Mouse (Mus musculus): ENCODE measurements around the gene Rbm18. TPM values are rescaled to one million over a fixed set of nuclear protein-coding genes. Genes with fewer than 3 reads are reported as not detected.

The Rbm18 gene
- polyA plus RNA-seq, 1 experiment from 2014 or later: 38.4 TPM

DNA sequence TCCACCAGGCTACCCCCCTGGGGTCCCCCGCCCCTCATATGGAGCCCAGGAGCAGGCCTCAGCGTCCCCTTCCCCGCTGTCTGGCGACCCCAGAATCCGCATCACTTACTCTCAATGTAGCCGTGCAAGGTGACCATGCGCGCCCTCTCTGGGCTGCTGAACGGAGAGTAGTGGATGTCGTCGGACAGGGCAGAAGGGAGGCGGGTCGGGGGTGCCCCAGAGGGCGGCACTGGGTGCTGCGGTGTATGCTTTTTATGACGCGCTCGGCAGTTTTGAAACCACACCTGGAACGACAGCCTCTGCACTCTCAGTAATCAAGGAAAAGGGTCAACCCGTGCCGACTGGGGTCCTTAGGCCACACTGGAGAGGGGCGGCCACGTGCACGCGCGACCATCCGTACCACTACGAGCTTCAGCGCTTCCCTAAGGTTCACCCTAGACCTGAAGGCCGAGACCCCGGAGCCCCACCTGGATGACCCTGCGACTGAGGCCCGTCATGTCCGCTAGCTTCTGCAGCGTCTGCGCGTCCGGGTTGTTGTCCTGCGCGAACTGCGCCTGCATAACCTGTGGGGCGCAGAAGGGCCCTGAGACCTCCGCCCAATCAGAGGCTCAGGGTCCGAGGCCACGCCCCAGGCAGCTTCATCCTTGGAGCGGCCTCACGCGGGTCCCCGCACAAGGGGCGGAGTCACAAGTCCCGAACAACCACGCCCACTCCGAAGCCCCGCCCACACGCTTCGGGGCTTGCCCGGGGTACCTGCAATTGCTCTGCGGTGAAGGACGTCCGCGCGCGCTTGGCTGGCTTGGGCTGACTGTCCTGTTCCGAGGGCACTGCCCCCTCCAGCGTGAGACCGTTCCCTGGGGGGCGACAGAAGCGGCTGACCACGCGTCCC lies 45.5 kb downstream of the Rbm18 start:
- Histone ChIP-seq H3K27ac (ENCODE audit: low read depth, low read length) (no peak overlapping the region), H3K9me3 (ENCODE audit: control insufficient read depth, low read length) (no peaks in the 10 kb centered on the region), H3K9ac (ENCODE audit: low read depth, low read length) (no peak overlapping the region), H3K4me2 (peak overlapping the region; percentile 94), H3K27me3 (replicated peaks; ENCODE audit: control insufficient read depth, insufficient read depth, low read length) (peaks cover 99% of the 10 kb centered on the region), H3K4me1 (replicated peaks; ENCODE audit: control insufficient read depth, insufficient read depth, low read length) (peaks cover 8% of the 10 kb centered on the region), H3K36me3 (ENCODE audit: control insufficient read depth, insufficient read depth, low read length) (no peaks in the 10 kb centered on the region), H3K4me3 (ENCODE audit: low read depth, low read length) (peak overlapping the region; percentile 57)
- WGBS: 2% methylated on average over 70 of the region's 70 CpGs
- ATAC-seq (replicated peaks; ENCODE audit: low FRiP score) (peak; percentile 89), DNase-seq (ENCODE audit: low spot score) (peak; percentile 85)

- no peak for DNase-seq (ENCODE audit: low spot score)
- H3K4me2 ChIP-seq: no peak overlapping the region
- H3K36me3 ChIP-seq (ENCODE audit: control insufficient read depth, insufficient read depth, low read length): no peaks in the 10 kb centered on the region
- H3K4me3 ChIP-seq (ENCODE audit: low read depth, low read length): no peak overlapping the region
- peaks cover 8% of the 10 kb centered on the region for H3K4me1 ChIP-seq (replicated peaks; ENCODE audit: control insufficient read depth, insufficient read depth, low read length)
- H3K27me3 ChIP-seq (replicated peaks; ENCODE audit: control insufficient read depth, insufficient read depth, low read length): peaks cover 80% of the 10 kb centered on the region
- no peaks in the 10 kb centered on the region for H3K9me3 ChIP-seq (ENCODE audit: control insufficient read depth, low read length)
- no peak overlapping the region for H3K27ac ChIP-seq (ENCODE audit: low read depth, low read length)
- no peak for ATAC-seq (replicated peaks; ENCODE audit: low FRiP score)
- H3K9ac ChIP-seq (ENCODE audit: low read depth, low read length): no peak overlapping the region
- whole genome bisulfite sequencing: 64% methylated on average over 3 of the region's 3 CpGs
These were observed 47.4 kb downstream of the Rbm18 start for GRCm38 (mm10) chr2:36089190-36089589.

DNA sequence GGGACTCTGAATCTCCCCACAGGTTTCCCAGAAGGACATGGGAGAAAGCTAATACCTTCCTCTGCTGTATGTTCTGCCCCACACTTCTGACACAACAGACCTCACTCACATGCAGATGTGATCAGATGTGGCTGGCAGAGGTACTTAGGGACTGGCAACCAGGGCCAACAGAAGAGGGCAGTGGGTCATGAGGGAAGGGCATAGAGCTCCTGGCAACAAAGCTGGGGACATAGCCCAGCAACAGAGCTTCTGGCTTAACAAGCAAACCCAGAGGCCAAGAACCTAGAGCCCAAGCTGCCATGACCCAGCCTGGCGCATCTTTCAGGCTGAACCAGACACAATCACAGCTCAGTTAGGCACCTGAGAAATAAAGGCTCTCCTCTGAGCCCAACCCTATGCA lies 51.5 kb downstream of the Rbm18 start:
- Histone ChIP-seq H3K36me3 (ENCODE audit: control insufficient read depth, insufficient read depth, low read length) (no peaks in the 10 kb centered on the region), H3K27ac (ENCODE audit: low read depth, low read length) (no peak overlapping the region), H3K4me1 (replicated peaks; ENCODE audit: control insufficient read depth, insufficient read depth, low read length) (no peaks in the 10 kb centered on the region), H3K9me3 (ENCODE audit: control insufficient read depth, low read length) (no peaks in the 10 kb centered on the region), H3K4me3 (ENCODE audit: low read depth, low read length) (no peak overlapping the region), H3K9ac (ENCODE audit: low read depth, low read length) (no peak overlapping the region), H3K4me2 (no peak overlapping the region), H3K27me3 (replicated peaks; ENCODE audit: control insufficient read depth, insufficient read depth, low read length) (peaks cover 39% of the 10 kb centered on the region)
- WGBS: 63% methylated on average over 1 of the region's 1 CpGs
- no peak for DNase-seq (ENCODE audit: low spot score)
- ATAC-seq (replicated peaks; ENCODE audit: low FRiP score): no peak

DNA sequence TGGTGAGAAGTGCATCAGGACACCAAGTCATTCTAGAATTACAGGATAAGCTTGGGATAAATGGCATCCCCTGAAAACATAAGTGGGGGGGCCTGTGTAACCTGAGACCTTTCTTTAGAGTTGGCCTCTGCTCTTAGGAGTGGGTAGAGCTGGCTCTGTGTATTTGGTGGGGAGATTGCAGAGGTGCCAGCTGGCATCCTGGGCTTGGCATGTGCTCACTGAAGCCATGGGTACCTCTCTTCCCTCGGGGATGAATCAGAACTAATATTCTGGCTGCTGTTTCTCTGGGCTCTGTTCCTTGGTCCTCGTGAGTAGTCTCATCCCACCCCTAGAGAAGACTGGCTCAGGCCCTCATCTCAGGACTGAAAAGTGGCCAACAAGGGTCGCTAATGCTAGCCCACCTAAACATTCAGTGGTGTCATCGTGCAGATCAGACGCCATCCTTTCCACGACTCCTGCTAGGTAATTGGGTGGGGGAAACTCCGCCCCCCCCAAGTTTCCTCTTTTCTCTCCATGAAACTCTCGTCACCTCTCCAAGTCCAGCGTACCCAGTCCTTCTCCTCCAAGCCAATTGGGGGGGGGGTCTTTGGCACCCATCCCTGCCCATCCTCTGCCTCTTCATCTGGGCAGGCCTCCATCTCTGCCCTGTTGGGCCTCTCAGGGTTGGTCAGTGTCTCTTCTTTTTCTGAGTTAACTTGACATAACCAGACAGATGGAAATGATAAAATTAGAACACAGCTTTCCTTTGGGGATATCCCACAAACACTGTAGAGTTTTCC lies 53.6 kb downstream of the Rbm18 start:
- peaks cover 19% of the 10 kb centered on the region for H3K27me3 ChIP-seq (replicated peaks; ENCODE audit: control insufficient read depth, insufficient read depth, low read length)
- no peak overlapping the region for H3K9ac ChIP-seq (ENCODE audit: low read depth, low read length)
- no peaks in the 10 kb centered on the region for H3K4me1 ChIP-seq (replicated peaks; ENCODE audit: control insufficient read depth, insufficient read depth, low read length)
- no peak overlapping the region for H3K27ac ChIP-seq (ENCODE audit: low read depth, low read length)
- DNase-seq (ENCODE audit: low spot score) (no peak), ATAC-seq (replicated peaks; ENCODE audit: low FRiP score) (no peak)
- no peaks in the 10 kb centered on the region for H3K9me3 ChIP-seq (ENCODE audit: control insufficient read depth, low read length)
- H3K4me3 ChIP-seq (ENCODE audit: low read depth, low read length): no peak overlapping the region
- 76% methylated on average over 9 of the region's 9 CpGs for WGBS
- H3K4me2 ChIP-seq: no peak overlapping the region
- no peaks in the 10 kb centered on the region for H3K36me3 ChIP-seq (ENCODE audit: control insufficient read depth, insufficient read depth, low read length)

- no peaks in the 10 kb centered on the region for H3K36me3 ChIP-seq (ENCODE audit: control insufficient read depth, insufficient read depth, low read length)
- H3K27me3 ChIP-seq (replicated peaks; ENCODE audit: control insufficient read depth, insufficient read depth, low read length): peaks cover 4% of the 10 kb centered on the region
- H3K27ac ChIP-seq (ENCODE audit: low read depth, low read length): no peak overlapping the region
- 27% methylated on average over 9 of the region's 9 CpGs for WGBS
- no peak overlapping the region for H3K4me3 ChIP-seq (ENCODE audit: low read depth, low read length)
- H3K9me3 ChIP-seq (ENCODE audit: control insufficient read depth, low read length): no peaks in the 10 kb centered on the region
- no peak overlapping the region for H3K9ac ChIP-seq (ENCODE audit: low read depth, low read length)
- H3K4me2 ChIP-seq: peak overlapping the region; percentile 8; the same call in 1 of the 2 replicates
- DNase-seq (ENCODE audit: low spot score) (no peak), ATAC-seq (replicated peaks; ENCODE audit: low FRiP score) (peak; percentile 83)
- H3K4me1 ChIP-seq (replicated peaks; ENCODE audit: control insufficient read depth, insufficient read depth, low read length): no peaks in the 10 kb centered on the region
These were observed 55.1 kb downstream of the Rbm18 start for GRCm38 (mm10) chr2:36081446-36081845.

DNA sequence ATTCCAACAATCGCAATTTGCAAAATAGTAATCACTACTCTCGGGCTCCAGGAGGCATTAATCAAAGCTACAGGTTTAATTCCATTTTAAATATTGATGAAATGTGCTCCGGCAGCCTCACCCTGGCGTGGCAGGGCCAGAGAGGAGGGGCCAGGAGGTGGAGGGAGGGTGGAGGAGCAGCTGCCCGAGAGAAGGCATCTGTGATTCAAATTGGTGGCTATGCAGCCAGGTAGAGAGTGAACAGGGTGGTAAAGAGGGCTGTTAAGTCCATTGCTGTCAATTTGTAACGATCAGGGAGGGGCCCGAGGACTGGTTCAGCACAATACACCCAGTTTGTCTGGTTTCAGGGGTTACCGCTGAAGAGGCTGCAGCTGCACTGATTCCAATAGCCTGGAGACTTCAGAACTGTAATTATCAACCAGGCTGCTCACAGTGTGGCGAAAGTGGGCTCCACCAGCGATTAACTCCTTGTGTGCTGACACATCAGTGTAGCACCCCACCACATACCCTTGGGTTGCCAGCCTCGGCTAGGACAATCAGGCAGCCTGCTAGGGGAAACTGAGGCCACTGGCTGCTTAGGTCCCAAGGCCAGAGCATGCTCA lies 59.3 kb downstream of the Rbm18 start:
- no peak overlapping the region for H3K4me3 ChIP-seq (ENCODE audit: low read depth, low read length)
- H3K9ac ChIP-seq (ENCODE audit: low read depth, low read length): no peak overlapping the region
- H3K4me2 ChIP-seq: no peak overlapping the region
- ATAC-seq (replicated peaks; ENCODE audit: low FRiP score): no peak
- no peaks in the 10 kb centered on the region for H3K36me3 ChIP-seq (ENCODE audit: control insufficient read depth, insufficient read depth, low read length)
- H3K27me3 ChIP-seq (replicated peaks; ENCODE audit: control insufficient read depth, insufficient read depth, low read length): no peaks in the 10 kb centered on the region
- H3K4me1 ChIP-seq (replicated peaks; ENCODE audit: control insufficient read depth, insufficient read depth, low read length): no peaks in the 10 kb centered on the region
- no peak overlapping the region for H3K27ac ChIP-seq (ENCODE audit: low read depth, low read length)
- WGBS: 27% methylated on average over 11 of the region's 11 CpGs
- DNase-seq (ENCODE audit: low spot score): no peak
- H3K9me3 ChIP-seq (ENCODE audit: control insufficient read depth, low read length): no peaks in the 10 kb centered on the region

DNA sequence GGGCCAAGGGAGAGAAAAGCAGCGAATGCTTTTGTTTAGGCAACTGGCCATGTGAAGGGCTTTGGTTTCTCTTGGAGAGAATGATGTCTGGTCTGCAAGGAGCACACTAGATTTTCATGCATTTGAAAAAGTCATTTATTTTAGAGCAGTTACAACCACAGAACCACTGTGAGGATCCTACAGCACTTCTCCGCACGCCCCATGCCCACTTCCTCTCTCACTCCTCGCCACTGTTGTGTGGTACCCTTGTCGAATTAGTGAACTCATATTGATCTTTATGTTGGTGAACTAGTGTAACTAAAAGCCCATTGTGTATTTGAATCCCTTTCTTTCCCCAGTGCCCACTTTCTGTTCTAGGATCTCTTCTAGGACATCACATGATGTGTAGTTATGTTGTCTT lies 61.4 kb downstream of the Rbm18 start:
- ATAC-seq (replicated peaks; ENCODE audit: low FRiP score): no peak

DNA sequence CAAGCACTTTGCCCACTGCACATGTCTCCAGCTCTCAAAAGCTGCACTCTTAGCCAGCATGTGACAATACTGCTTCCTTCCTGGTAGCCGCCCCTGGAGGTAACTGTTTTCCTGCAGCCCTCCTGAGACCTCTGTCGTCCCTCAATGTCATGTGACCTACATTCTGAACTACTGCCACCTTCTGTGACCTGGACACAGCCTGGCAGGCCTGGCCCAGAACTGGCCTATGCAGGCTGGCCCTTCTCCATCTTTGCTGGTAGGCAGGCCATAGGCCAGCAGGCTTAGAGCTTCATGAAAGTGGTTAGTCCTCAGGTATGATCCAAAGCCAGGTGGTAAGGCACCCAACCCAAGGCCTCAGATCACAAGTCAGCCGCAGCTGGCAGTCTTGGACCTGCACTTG lies 62.8 kb downstream of the Rbm18 start:
- no peak overlapping the region for H3K9ac ChIP-seq (ENCODE audit: low read depth, low read length)
- no peaks in the 10 kb centered on the region for H3K27me3 ChIP-seq (replicated peaks; ENCODE audit: control insufficient read depth, insufficient read depth, low read length)
- H3K36me3 ChIP-seq (ENCODE audit: control insufficient read depth, insufficient read depth, low read length): no peaks in the 10 kb centered on the region
- no peaks in the 10 kb centered on the region for H3K9me3 ChIP-seq (ENCODE audit: control insufficient read depth, low read length)
- H3K27ac ChIP-seq (ENCODE audit: low read depth, low read length): no peak overlapping the region
- H3K4me1 ChIP-seq (replicated peaks; ENCODE audit: control insufficient read depth, insufficient read depth, low read length): no peaks in the 10 kb centered on the region
- no peak for DNase-seq (ENCODE audit: low spot score)
- no peak overlapping the region for H3K4me3 ChIP-seq (ENCODE audit: low read depth, low read length)
- no peak for ATAC-seq (replicated peaks; ENCODE audit: low FRiP score)
- no peak overlapping the region for H3K4me2 ChIP-seq
- WGBS: 48% methylated on average over 3 of the region's 3 CpGs

More for the DNA sequence above, 61.4 kb downstream of the Rbm18 start:
- Histone ChIP-seq H3K4me2 (no peak overlapping the region), H3K9ac (ENCODE audit: low read depth, low read length) (no peak overlapping the region), H3K27me3 (replicated peaks; ENCODE audit: control insufficient read depth, insufficient read depth, low read length) (no peaks in the 10 kb centered on the region), H3K4me3 (ENCODE audit: low read depth, low read length) (no peak overlapping the region), H3K27ac (ENCODE audit: low read depth, low read length) (no peak overlapping the region), H3K36me3 (ENCODE audit: control insufficient read depth, insufficient read depth, low read length) (no peaks in the 10 kb centered on the region), H3K4me1 (replicated peaks; ENCODE audit: control insufficient read depth, insufficient read depth, low read length) (no peaks in the 10 kb centered on the region), H3K9me3 (ENCODE audit: control insufficient read depth, low read length) (no peaks in the 10 kb centered on the region)
- 76% methylated on average over 5 of the region's 5 CpGs for WGBS
- DNase-seq (ENCODE audit: low spot score): no peak

Data from liver, embryonic 11.5 days (tissue).